Mouse (Mus musculus): ENCODE measurements at regions not wholly inside any gene's neighbourhood (a gene's known extent, or its start where the extent isn't known, plus 50 kb on each side); places are given as distances from the start of the nearest gene placed in this dataset.
A peak's percentile ranks its signal among the peaks of the same experiment; 100 is the strongest.

- ATAC-seq (ENCODE audit: low read depth): no peak
- Histone ChIP-seq H3K27me3 (ENCODE audit: control insufficient read depth, insufficient read depth, low read length) (no peaks in the 10 kb centered on the region), H3K4me2 (ENCODE audit: low read depth, low read length) (no peak overlapping the region), H3K4me1 (ENCODE audit: control insufficient read depth, insufficient read depth, low read length) (no peaks in the 10 kb centered on the region), H3K9me3 (ENCODE audit: control insufficient read depth, low read length) (no peaks in the 10 kb centered on the region), H3K9ac (replicated peaks; ENCODE audit: low read depth, low read length) (no peak overlapping the region), H3K36me3 (ENCODE audit: control insufficient read depth, insufficient read depth, low read length) (no peaks in the 10 kb centered on the region), H3K4me3 (ENCODE audit: low read depth, low read length) (no peak overlapping the region), H3K27ac (ENCODE audit: low read depth, low read length) (no peak overlapping the region)
- 82% methylated on average over 3 of the region's 3 CpGs for WGBS
Observed at GRCm38 (mm10) chr3:14952169-14952729, 66.2 kb downstream of the Car2 start.

GRCm38 (mm10) chr3:14952951-14953350 is 66.9 kb downstream of the Car2 start:
- no peak overlapping the region for H3K4me3 ChIP-seq (ENCODE audit: low read depth, low read length)
- H3K36me3 ChIP-seq (ENCODE audit: control insufficient read depth, insufficient read depth, low read length): no peaks in the 10 kb centered on the region
- WGBS: 55% methylated on average over 3 of the region's 3 CpGs
- ATAC-seq (ENCODE audit: low read depth): no peak
- no peak overlapping the region for H3K27ac ChIP-seq (ENCODE audit: low read depth, low read length)
- no peak overlapping the region for H3K9ac ChIP-seq (replicated peaks; ENCODE audit: low read depth, low read length)
- no peaks in the 10 kb centered on the region for H3K27me3 ChIP-seq (ENCODE audit: control insufficient read depth, insufficient read depth, low read length)
- H3K4me1 ChIP-seq (ENCODE audit: control insufficient read depth, insufficient read depth, low read length): no peaks in the 10 kb centered on the region
- no peak overlapping the region for H3K4me2 ChIP-seq (ENCODE audit: low read depth, low read length)
- no peaks in the 10 kb centered on the region for H3K9me3 ChIP-seq (ENCODE audit: control insufficient read depth, low read length)

- Histone ChIP-seq H3K9me3 (ENCODE audit: control insufficient read depth, low read length) (no peaks in the 10 kb centered on the region), H3K4me1 (ENCODE audit: control insufficient read depth, insufficient read depth, low read length) (no peaks in the 10 kb centered on the region), H3K27ac (ENCODE audit: low read depth, low read length) (no peak overlapping the region), H3K36me3 (ENCODE audit: control insufficient read depth, insufficient read depth, low read length) (no peaks in the 10 kb centered on the region), H3K4me3 (ENCODE audit: low read depth, low read length) (no peak overlapping the region), H3K9ac (replicated peaks; ENCODE audit: low read depth, low read length) (no peak overlapping the region), H3K27me3 (ENCODE audit: control insufficient read depth, insufficient read depth, low read length) (no peaks in the 10 kb centered on the region), H3K4me2 (ENCODE audit: low read depth, low read length) (no peak overlapping the region)
- ATAC-seq (ENCODE audit: low read depth): no peak
- WGBS: 80% methylated on average over 1 of the region's 1 CpGs
Observed at GRCm38 (mm10) chr3:14957481-14957880, 71.4 kb downstream of the Car2 start.

GRCm38 (mm10) chr3:14958277-14958676 is 72.2 kb downstream of the Car2 start:
- H3K4me1 ChIP-seq (ENCODE audit: control insufficient read depth, insufficient read depth, low read length): no peaks in the 10 kb centered on the region
- no peaks in the 10 kb centered on the region for H3K27me3 ChIP-seq (ENCODE audit: control insufficient read depth, insufficient read depth, low read length)
- H3K4me2 ChIP-seq (ENCODE audit: low read depth, low read length): no peak overlapping the region
- no peak overlapping the region for H3K4me3 ChIP-seq (ENCODE audit: low read depth, low read length)
- no peaks in the 10 kb centered on the region for H3K9me3 ChIP-seq (ENCODE audit: control insufficient read depth, low read length)
- no peak for ATAC-seq (ENCODE audit: low read depth)
- no peak overlapping the region for H3K27ac ChIP-seq (ENCODE audit: low read depth, low read length)
- no peak overlapping the region for H3K9ac ChIP-seq (replicated peaks; ENCODE audit: low read depth, low read length)
- 59% methylated on average over 1 of the region's 1 CpGs for WGBS
- no peaks in the 10 kb centered on the region for H3K36me3 ChIP-seq (ENCODE audit: control insufficient read depth, insufficient read depth, low read length)

- Histone ChIP-seq H3K36me3 (ENCODE audit: control insufficient read depth, insufficient read depth, low read length) (no peaks in the 10 kb centered on the region), H3K4me3 (ENCODE audit: low read depth, low read length) (no peak overlapping the region), H3K9me3 (ENCODE audit: control insufficient read depth, low read length) (no peaks in the 10 kb centered on the region), H3K27ac (ENCODE audit: low read depth, low read length) (no peak overlapping the region), H3K9ac (replicated peaks; ENCODE audit: low read depth, low read length) (no peak overlapping the region), H3K27me3 (ENCODE audit: control insufficient read depth, insufficient read depth, low read length) (no peaks in the 10 kb centered on the region), H3K4me1 (ENCODE audit: control insufficient read depth, insufficient read depth, low read length) (no peaks in the 10 kb centered on the region), H3K4me2 (ENCODE audit: low read depth, low read length) (no peak overlapping the region)
- 0% methylated on average over 1 of the region's 1 CpGs for WGBS
- ATAC-seq (ENCODE audit: low read depth): peak; percentile 73; the same call in 1 of the 2 replicates
Observed at GRCm38 (mm10) chr3:14959586-14959985, 73.5 kb downstream of the Car2 start.

- Histone ChIP-seq H3K27ac (ENCODE audit: low read depth, low read length) (no peak overlapping the region), H3K27me3 (ENCODE audit: control insufficient read depth, insufficient read depth, low read length) (no peaks in the 10 kb centered on the region), H3K9me3 (ENCODE audit: control insufficient read depth, low read length) (no peaks in the 10 kb centered on the region), H3K9ac (replicated peaks; ENCODE audit: low read depth, low read length) (no peak overlapping the region), H3K4me1 (ENCODE audit: control insufficient read depth, insufficient read depth, low read length) (no peaks in the 10 kb centered on the region), H3K36me3 (ENCODE audit: control insufficient read depth, insufficient read depth, low read length) (no peaks in the 10 kb centered on the region), H3K4me2 (ENCODE audit: low read depth, low read length) (no peak overlapping the region), H3K4me3 (ENCODE audit: low read depth, low read length) (no peak overlapping the region)
- ATAC-seq (ENCODE audit: low read depth): no peak
- 83% methylated on average over 5 of the region's 5 CpGs for WGBS
Observed at GRCm38 (mm10) chr3:14964795-14965194, 78.7 kb downstream of the Car2 start.

GRCm38 (mm10) chr3:14965438-14966044 is 79.5 kb downstream of the Car2 start:
- no peak overlapping the region for H3K4me3 ChIP-seq (ENCODE audit: low read depth, low read length)
- H3K4me1 ChIP-seq (ENCODE audit: control insufficient read depth, insufficient read depth, low read length): no peaks in the 10 kb centered on the region
- no peak overlapping the region for H3K4me2 ChIP-seq (ENCODE audit: low read depth, low read length)
- no peak overlapping the region for H3K27ac ChIP-seq (ENCODE audit: low read depth, low read length)
- no peaks in the 10 kb centered on the region for H3K36me3 ChIP-seq (ENCODE audit: control insufficient read depth, insufficient read depth, low read length)
- H3K9me3 ChIP-seq (ENCODE audit: control insufficient read depth, low read length): no peaks in the 10 kb centered on the region
- H3K27me3 ChIP-seq (ENCODE audit: control insufficient read depth, insufficient read depth, low read length): no peaks in the 10 kb centered on the region
- ATAC-seq (ENCODE audit: low read depth): no peak
- H3K9ac ChIP-seq (replicated peaks; ENCODE audit: low read depth, low read length): no peak overlapping the region
- WGBS: 91% methylated on average over 5 of the region's 5 CpGs

GRCm38 (mm10) chr3:14967235-14967634 is 81.2 kb downstream of the Car2 start:
- Histone ChIP-seq H3K4me3 (ENCODE audit: low read depth, low read length) (no peak overlapping the region), H3K27ac (ENCODE audit: low read depth, low read length) (no peak overlapping the region), H3K27me3 (ENCODE audit: control insufficient read depth, insufficient read depth, low read length) (no peaks in the 10 kb centered on the region), H3K36me3 (ENCODE audit: control insufficient read depth, insufficient read depth, low read length) (no peaks in the 10 kb centered on the region), H3K4me2 (ENCODE audit: low read depth, low read length) (no peak overlapping the region), H3K9ac (replicated peaks; ENCODE audit: low read depth, low read length) (no peak overlapping the region), H3K4me1 (ENCODE audit: control insufficient read depth, insufficient read depth, low read length) (no peaks in the 10 kb centered on the region), H3K9me3 (ENCODE audit: control insufficient read depth, low read length) (no peaks in the 10 kb centered on the region)
- ATAC-seq (ENCODE audit: low read depth): no peak
- 93% methylated on average over 5 of the region's 5 CpGs for WGBS

- no peaks in the 10 kb centered on the region for H3K36me3 ChIP-seq (ENCODE audit: control insufficient read depth, insufficient read depth, low read length)
- H3K4me3 ChIP-seq (ENCODE audit: low read depth, low read length): no peak overlapping the region
- no peak overlapping the region for H3K27ac ChIP-seq (ENCODE audit: low read depth, low read length)
- H3K9ac ChIP-seq (replicated peaks; ENCODE audit: low read depth, low read length): no peak overlapping the region
- no peaks in the 10 kb centered on the region for H3K4me1 ChIP-seq (ENCODE audit: control insufficient read depth, insufficient read depth, low read length)
- ATAC-seq (ENCODE audit: low read depth): no peak
- 95% methylated on average over 1 of the region's 1 CpGs for WGBS
- H3K4me2 ChIP-seq (ENCODE audit: low read depth, low read length): no peak overlapping the region
- H3K27me3 ChIP-seq (ENCODE audit: control insufficient read depth, insufficient read depth, low read length): no peaks in the 10 kb centered on the region
- no peaks in the 10 kb centered on the region for H3K9me3 ChIP-seq (ENCODE audit: control insufficient read depth, low read length)
Observed at GRCm38 (mm10) chr3:14968345-14968744, 82.3 kb downstream of the Car2 start.

Measured in neural tube, embryonic 14.5 days (tissue).